14 mouse cellular contexts compared by ENCODE assay signal in genomic region chr11:81695501-81695900, GRCm38 (mm10).
"Had no signal": no experiment of that assay in that cellular context is flagged by ENCODE, and none has a peak within 500 bp of the region (broad histone marks: within the 10 kb centered on the region; RNA-seq: fewer than 3 reads in every experiment).

No protein-coding gene starts in this region.

- DNase-seq: gastrocnemius, postnatal 14 days; gastrocnemius, postnatal 36 days; heart, adult 11 months; heart, adult 2 months; heart, postnatal 14 days; heart, postnatal 36 days; kidney, adult 11 months; kidney, adult 2 months; kidney, adult 9 months; kidney, postnatal 14 days; kidney, postnatal 36 days; layer of hippocampus, adult 9-11 months; layer of hippocampus, postnatal 36 days; left cerebral cortex, postnatal 4 days had no signal
